Mouse (Mus musculus): Measurements from ENCODE around the gene Zfp787. TPM values are rescaled to one million over a fixed set of nuclear protein-coding genes. Genes with fewer than 3 reads are reported as not detected.
"Not testable (repeated sequence)": the region's sequence is repeated elsewhere in the genome, so short reads cannot be mapped to it uniquely, and the experiment has no call there.

The Zfp787 gene
- total RNA-seq, 2 experiments from 2014 or later, result 26.2 to 27.3 TPM

- H3K4me3 ChIP-seq; DNase-seq (ENCODE audit: low spot score in 2 of 2); H3K27ac ChIP-seq: not testable (repeated sequence)
- TF ChIP-seq CTCF (conservative IDR thresholded peaks at IDR 0.05), result peak; percentile 75
Observed at GRCm38 (mm10) chr7:6174365-6174987, 18.7 kb upstream of the Zfp787 start.

- Histone ChIP-seq H3K27ac (no peak overlapping the region), H3K4me3 (no peak overlapping the region)
- TF ChIP-seq CTCF (conservative IDR thresholded peaks at IDR 0.05), result no peak
- DNase-seq (ENCODE audit: low spot score in 2 of 2), result no peak
Observed at GRCm38 (mm10) chr7:6173872-6174271, 18.1 kb upstream of the Zfp787 start.

GRCm38 (mm10) chr7:6172674-6173244 is 17.0 kb upstream of the Zfp787 start:
- Histone ChIP-seq H3K27ac (peak overlapping the region; percentile 91), H3K4me3 (peak overlapping the region; percentile 80)
- DNase-seq (ENCODE audit: low spot score in 2 of 2), result no peak
- TF ChIP-seq CTCF (conservative IDR thresholded peaks at IDR 0.05), result no peak

GRCm38 (mm10) chr7:6172006-6172649 is 16.3 kb upstream of the Zfp787 start, which contains the start of gene Zfp444:
Zfp444 (plus strand) TSS chr7:6172226.
- TF ChIP-seq CTCF (conservative IDR thresholded peaks at IDR 0.05), result no peak
- H3K27ac ChIP-seq, result peak within 1 kb of the TSS; percentile 91
- H3K4me3 ChIP-seq, result peak within 1 kb of the TSS; percentile 80
- peak; percentile 100 for DNase-seq (ENCODE audit: low spot score in 2 of 2)

- TF ChIP-seq CTCF (conservative IDR thresholded peaks at IDR 0.05), result peak; percentile 75
- peak; percentile 52 to 66 for DNase-seq (ENCODE audit: low spot score in 2 of 2)
- H3K4me3 ChIP-seq, result peak overlapping the region; percentile 80
- peak overlapping the region; percentile 91 for H3K27ac ChIP-seq
Observed at GRCm38 (mm10) chr7:6171444-6172005, 15.7 kb upstream of the Zfp787 start.

- no peak for DNase-seq (ENCODE audit: low spot score in 2 of 2)
- TF ChIP-seq CTCF (conservative IDR thresholded peaks at IDR 0.05), result no peak
- Histone ChIP-seq H3K4me3 (peak overlapping the region; percentile 80), H3K27ac (peak overlapping the region; percentile 91)
Observed at GRCm38 (mm10) chr7:6170871-6171270, 15.1 kb upstream of the Zfp787 start.

- Histone ChIP-seq H3K4me3 (no peak overlapping the region), H3K27ac (no peak overlapping the region)
- no peak for TF ChIP-seq CTCF (conservative IDR thresholded peaks at IDR 0.05)
- no peak for DNase-seq (ENCODE audit: low spot score in 2 of 2)
Observed at GRCm38 (mm10) chr7:6170391-6170790, 14.6 kb upstream of the Zfp787 start.

- no peak for DNase-seq (ENCODE audit: low spot score in 2 of 2)
- Histone ChIP-seq H3K27ac (0 out of 2 replicates have a peak overlapping the region, but pooled peaks have one; percentile 39), H3K4me3 (no peak overlapping the region)
- TF ChIP-seq CTCF (conservative IDR thresholded peaks at IDR 0.05), result no peak
Observed at GRCm38 (mm10) chr7:6169403-6169802, 13.6 kb upstream of the Zfp787 start.

GRCm38 (mm10) chr7:6164671-6165070 is 8.9 kb upstream of the Zfp787 start:
- no peak for TF ChIP-seq CTCF (conservative IDR thresholded peaks at IDR 0.05)
- Histone ChIP-seq H3K27ac (no peak overlapping the region), H3K4me3 (no peak overlapping the region)
- DNase-seq (ENCODE audit: low spot score in 2 of 2), result no peak

- DNase-seq (ENCODE audit: low spot score in 2 of 2), result no peak
- Histone ChIP-seq H3K4me3 (no peak overlapping the region), H3K27ac (no peak overlapping the region)
- no peak for TF ChIP-seq CTCF (conservative IDR thresholded peaks at IDR 0.05)
Observed at GRCm38 (mm10) chr7:6162172-6162571, 6.4 kb upstream of the Zfp787 start.

GRCm38 (mm10) chr7:6161541-6161940 is 5.7 kb upstream of the Zfp787 start:
- Histone ChIP-seq H3K27ac (no peak overlapping the region), H3K4me3 (no peak overlapping the region)
- DNase-seq (ENCODE audit: low spot score in 2 of 2), result no peak
- TF ChIP-seq CTCF (conservative IDR thresholded peaks at IDR 0.05), result no peak

- no peak for DNase-seq (ENCODE audit: low spot score in 2 of 2)
- Histone ChIP-seq H3K27ac (no peak overlapping the region), H3K4me3 (no peak overlapping the region)
- no peak for TF ChIP-seq CTCF (conservative IDR thresholded peaks at IDR 0.05)
Observed at GRCm38 (mm10) chr7:6159604-6160003, 3.8 kb upstream of the Zfp787 start.

- no peak overlapping the region for H3K4me3 ChIP-seq
- no peak for TF ChIP-seq CTCF (conservative IDR thresholded peaks at IDR 0.05)
- no peak overlapping the region for H3K27ac ChIP-seq
- DNase-seq (ENCODE audit: low spot score in 2 of 2), result no peak
Observed at GRCm38 (mm10) chr7:6157479-6157878, 1.7 kb upstream of the Zfp787 start.
